Mouse (Mus musculus) retina, embryonic 14.5 days (tissue): ENCODE data around the gene Atp5g3.
"Not testable (repeated sequence)": the region's sequence is repeated elsewhere in the genome, so short reads cannot be mapped to it uniquely, and the experiment has no call there.

Experiments used
- DNase-seq: peaks from one replicate; pipeline ENCODE4 v3.0.0-alpha.2; 2015; ENCODE audit warnings: low spot score

The Atp5g3 gene

DNA sequence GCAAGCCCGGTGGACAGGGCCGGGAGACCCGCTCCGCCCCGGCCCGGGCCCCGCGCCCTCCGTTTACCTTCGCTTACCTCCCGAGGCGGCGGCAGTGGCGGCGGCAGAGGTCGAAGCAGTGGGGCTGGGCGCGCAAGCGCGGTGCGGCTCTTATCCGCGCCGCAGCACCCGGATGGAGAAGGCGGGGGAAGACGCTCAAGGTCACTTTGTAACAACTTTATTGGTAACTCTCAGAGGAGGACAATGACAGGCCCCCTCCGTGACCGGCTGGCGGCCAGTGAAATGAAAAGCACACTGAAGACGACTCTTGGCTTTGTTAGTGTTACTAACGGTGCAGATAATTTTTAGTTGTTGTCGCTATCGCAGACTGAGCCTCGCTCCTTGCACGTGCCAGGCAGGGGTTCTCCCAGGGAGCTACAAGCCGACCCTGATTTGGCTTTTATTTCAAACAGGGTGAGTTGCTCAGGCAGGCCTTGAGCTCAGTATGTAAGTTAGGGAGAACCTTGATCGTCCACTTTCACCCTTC is at the start of gene Atp5g3:
Atp5g3 (minus strand) TSS at position 152 of the 526 bp plus-strand sequence.
- peak; percentile 94 for DNase-seq

DNA sequence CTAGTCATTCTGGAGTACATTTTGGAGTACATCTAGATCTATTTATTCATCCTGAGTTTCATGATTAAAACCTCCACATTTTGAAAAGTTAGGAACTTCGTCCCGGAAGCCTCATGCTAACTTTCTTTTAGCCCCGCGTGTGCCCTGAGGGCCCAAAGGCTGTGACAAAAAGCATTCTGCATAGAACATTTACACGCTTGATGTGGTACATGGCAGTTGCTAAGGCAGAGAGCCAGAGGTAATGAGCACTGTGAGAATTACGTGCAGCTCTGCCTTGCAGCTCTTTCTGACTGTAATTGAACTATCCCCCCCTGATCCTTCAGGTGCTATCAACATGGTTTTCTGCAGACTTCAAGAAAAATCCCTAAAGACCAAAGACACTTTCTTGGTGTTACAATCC is 47.2 kb upstream of the Atp5g3 start:
- no peak for DNase-seq

DNA sequence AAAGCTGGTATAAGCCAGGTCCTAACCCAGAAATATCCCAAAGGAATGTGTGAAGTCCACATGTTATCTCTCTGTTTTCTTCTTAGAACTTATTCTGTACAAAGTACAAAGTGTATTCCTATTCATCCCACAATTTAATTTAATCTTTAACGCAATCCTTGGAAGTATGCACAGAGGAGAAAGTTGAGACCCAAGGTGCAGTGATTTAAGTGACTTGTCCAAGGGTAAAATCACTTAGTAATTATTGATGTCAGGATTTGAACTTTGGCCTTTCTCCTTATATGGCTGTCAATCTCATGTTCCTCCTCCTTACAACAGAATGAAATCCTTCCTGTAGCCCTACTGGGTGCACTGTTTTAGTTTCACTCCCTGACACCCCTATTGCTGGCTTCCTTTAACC is 42.5 kb upstream of the Atp5g3 start:
- DNase-seq: no peak

DNA sequence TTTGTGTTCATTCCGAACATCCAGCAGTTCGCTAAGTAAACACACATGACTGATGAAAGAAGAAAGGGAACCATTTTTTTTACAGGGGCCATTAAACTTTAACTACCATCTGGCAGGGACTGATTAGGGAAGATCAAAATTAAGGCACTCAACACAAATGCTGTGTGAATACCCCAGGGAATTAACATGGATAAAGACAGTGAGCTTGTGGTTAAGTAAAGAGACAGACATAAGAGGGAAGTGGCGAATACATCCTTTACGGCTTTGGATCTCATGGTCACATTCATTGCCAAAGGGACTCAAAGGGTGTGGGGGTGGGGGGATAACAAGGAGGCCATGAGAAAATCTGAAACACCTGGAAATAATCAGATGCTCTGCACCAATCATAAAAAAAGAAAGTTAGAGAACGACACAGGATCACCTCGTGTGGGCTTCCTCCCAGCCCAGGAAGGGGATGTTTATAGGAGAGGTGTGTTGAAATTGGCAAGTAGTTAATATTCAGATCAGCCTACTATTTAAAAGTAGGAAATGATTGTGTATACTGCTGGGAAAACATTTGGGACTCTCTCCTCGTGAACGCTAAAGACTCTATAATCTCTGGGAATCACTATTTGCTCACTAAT is 41.6 kb upstream of the Atp5g3 start:
- peak; percentile 12 for DNase-seq

DNA sequence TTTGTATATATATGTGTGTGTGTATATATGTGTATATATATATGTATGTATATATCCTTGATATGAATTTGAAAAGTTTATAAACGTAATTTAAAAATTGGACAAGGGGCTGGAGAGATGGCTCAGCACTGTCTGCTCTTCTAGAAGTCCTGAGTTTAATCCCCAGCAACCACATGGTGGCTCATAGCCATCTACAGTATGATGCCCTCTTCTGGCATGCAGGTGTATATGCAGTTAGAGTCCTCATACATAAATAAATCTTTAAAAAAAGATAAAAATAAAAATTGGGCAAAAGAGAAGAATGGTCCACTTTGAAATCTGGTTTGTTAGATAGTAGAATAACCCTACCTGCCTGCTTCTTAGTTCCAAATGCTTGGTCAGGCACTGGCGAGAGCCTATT is 36.2 kb upstream of the Atp5g3 start:
- DNase-seq: no peak

DNA sequence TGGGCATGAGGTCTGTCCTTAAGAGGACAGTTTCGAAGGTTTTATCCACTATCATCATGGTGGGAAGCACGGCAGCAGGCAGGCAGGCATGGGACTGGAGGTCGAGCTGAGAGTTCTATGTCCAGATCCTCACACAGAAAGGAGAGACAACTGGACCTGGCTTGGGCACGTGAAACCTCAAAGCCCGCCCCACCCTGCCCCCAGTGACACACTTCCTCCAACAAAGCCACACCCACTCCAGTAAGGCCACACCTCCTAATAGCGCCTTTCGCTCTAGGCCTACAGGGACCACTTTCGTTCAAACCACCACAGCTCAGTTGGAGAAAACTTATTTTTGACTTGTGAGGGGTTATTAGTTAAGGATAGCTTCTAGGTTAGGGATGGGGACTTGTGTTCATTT is 32.6 kb upstream of the Atp5g3 start:
- no peak for DNase-seq

DNA sequence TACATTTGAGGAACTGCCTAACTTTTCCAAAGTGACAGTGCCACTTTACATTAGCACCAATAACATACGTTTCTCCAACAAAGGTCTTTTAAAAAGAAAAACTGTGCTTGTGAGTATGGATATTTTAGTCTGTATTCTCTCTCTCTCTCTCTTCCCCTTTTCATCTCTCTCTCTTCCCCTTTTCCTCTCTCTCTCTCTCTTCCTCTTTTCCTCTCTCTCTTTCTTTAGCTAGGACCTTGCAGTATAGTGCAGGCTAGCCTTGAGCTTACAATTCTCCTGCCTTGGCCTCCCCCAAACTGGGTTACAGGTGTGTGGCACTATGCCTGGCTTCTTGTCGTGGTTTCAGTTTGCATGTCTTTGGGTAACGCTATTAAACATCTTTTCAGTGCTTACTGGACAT is 31.7 kb upstream of the Atp5g3 start:
- DNase-seq: no peak

DNA sequence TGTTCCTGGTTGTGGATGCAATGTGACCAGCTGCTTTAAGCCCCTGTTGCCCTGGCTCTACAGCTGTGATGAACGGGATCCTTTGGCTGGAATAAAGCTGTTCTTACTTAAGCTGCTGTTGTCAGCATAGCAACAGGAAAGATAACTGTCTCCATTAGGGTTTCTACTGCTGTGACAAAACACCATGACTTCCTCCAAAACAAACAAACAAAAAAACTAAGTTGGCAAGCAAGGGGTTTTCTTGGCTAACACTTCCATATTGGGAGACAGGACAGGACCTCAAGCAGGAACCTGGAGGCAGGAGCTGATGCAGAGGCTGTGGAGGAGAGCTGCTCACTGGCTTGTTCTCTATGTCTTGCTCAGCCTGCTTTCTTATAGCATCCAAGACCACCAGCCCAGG is 30.2 kb upstream of the Atp5g3 start:
- DNase-seq: no peak

DNA sequence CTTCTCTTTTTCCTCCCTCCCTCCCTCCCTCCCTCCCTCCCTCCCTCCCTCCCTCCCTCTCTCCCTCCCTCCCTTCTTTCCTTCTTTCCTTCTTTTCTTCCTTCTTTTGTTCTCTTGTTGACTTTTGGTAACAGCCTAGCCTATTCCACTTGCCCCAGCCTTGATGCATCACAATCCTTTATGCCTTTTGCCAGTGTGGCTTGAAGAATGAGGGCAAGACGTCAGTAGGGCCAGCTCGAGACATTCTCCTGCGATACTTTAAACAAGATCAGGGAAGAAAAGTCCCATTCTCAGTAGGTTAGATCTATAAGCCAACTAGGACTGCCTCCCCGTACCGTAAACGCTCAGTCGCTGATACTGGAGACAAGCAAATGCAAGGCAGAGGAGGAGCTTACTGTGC is 29.3 kb upstream of the Atp5g3 start:
- DNase-seq: no peak

DNA sequence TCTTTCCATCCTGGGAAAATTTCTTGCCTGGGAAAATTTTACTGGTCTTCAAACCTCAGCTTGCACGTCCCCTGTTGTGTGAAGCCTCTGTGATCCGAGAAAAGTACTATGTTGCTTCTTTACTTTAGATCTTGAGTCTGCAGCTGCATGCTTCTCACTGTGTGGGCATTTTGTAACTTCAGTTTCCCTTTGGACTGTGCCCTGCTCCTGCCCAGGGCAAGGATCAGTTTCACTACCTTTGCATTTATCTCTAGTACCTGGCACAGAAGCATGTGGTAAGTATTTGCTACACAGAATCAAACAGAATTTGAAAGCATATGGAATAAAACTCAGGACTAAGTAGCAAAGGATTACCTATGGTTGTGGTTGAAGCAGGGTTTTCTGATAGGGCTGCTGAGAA is 27.8 kb upstream of the Atp5g3 start:
- DNase-seq: no peak

DNA sequence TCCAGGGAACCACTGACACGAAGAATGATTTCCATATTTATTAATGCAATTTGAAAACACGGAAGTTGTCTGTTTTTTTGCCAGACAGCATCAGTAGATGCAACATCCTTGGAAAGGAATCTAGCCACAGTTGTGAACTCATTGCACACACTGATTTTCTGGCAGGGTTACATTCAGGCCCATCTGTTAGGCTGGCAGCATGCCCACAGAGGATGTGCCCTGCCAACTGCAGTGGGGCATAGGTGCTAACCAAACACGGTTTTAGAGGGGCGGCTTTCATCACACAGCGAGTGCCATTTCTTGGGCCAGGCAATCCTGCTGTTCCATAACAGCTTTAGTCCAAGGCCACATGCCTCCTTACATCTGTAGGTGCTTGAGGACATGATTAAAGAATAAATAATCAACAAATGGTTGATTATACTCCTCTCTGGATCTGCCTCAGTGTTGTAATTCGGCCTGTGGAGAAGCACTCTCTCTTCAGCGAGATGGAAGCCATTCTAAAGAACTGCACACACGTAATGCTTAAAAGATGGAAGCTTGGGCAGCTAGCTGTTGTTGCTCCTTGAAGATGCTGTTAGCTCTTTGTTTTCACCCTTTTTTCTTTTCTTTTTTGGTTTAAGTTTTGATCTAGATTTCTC is 21.7 kb upstream of the Atp5g3 start:
- no peak for DNase-seq

DNA sequence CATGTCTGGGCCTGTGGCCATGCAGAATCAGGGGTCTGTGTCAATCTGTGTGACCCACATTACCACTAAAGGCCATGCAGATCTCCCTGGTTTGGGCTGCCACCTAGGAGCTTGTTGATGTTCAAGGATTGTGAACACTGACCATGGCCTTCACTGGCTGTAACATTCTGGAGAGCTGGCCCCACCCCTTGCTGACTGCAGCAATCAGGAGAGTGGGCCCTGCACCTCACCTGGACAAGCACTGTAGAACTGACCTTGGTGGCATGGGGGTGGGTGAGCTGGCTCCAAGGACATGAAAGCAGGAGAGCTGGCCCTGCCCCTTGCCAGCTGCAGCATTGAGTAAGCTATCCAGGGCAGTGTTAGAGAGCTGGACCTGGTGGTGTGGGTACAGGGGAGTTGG is 16.6 kb upstream of the Atp5g3 start:
- DNase-seq: no peak

DNA sequence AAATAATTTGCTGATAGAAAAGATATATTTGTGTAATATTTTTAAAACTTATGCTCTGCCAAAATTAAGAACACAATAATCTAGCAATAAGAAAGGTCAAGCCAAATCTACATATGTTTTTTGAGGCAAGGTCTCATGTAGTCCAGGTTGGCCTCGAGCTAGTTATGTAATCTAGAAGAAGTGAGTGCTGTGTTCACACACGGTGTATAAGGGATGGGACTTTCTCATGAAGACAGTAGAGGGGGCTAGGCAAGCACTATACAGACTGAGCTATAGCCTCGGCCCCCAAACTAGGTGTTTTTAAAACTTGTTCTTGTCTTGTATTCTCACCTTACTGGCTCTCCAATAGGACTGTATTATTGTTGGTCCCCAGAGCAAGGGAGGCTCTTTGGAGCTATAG is 14.4 kb upstream of the Atp5g3 start:
- no peak for DNase-seq

DNA sequence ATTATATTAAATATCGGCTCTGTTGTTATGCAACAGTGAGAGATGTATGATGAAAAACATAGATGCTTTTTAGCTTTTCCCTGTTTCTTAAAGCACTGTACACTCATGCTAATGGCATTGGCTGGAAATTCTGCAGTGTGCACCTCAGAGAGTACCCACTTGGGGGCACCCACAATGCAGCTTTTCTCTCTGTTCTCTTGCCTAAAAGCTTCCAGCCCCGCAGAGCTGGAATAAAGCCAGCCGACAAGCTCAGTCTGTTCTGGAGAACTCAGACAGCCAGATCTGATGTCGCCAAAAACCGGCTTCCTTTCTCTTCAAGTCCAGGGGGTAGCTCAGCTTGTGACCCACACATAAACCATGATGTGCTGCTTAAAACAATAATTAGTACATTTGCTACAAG is 14.0 kb upstream of the Atp5g3 start:
- DNase-seq: peak; percentile 74

DNA sequence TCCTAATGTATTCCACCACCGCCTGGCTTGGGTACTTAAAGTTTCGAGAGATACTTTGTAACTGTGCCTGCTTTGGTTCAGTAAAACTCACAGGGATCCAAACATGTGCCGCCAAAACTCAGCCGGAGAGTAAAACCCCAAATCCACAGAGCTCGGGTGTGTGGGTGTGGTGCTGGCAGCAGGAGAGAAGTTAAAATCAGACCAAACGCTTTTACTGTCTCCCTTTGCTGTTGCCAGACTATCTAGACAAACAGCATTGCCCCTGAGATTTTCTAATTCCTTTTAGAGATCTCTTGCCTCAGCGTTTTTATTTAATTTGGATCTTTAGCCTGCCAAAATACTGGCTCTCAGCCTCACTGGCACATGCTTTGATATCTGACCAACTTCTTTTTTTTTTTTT is 8.5 kb upstream of the Atp5g3 start:
- no peak for DNase-seq

DNA sequence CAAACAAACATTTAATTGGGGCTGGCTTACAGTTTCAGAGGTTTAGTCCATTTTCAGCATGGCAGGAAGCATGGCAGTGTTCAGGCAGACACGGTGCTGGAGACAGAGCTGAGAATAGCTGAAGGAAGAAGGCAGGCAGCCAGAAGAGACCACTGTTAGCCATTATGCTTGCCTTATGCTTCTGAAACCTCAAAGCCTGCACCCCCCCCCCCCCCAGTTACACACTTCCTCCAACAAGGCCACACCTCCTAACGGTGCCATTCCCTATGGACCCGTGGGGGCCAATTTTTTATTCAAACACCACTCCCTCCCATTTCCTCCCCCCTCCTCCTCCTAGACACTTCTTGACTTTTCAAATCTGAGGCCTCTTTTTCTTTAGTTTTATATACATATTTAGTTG is 1.1 kb upstream of the Atp5g3 start:
- no peak for DNase-seq

DNA sequence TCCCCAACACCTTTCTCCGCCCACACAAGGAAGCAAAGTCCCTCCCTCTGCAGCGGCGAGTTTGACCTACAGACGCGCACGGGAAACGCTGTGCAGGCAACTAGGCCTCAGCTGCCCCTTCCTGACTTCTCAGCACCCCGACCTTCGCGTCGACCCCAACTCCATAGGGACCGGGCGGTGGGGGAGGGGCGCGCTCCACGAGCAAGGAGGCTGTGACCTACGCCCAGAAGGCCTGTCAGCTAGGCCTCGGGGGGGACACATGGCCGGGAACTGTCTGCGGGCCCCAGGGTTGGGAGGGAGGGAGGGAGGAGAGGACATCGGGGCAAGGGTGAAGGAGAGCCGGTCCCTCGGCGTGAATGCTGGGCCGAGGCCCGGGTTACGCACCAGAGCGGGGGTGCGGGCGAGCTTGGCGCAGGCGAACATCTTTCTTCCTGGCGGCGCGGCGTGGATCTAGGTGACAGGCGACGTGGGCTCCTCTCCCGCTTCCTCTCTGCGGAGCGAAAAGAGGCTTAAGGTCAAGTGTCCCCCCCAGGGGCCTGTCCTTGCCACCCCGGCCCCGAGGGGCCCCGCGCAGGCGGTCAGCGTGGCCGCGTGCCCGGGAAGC is 453 bp downstream of the Atp5g3 start:
- DNase-seq: peak; percentile 55

DNA sequence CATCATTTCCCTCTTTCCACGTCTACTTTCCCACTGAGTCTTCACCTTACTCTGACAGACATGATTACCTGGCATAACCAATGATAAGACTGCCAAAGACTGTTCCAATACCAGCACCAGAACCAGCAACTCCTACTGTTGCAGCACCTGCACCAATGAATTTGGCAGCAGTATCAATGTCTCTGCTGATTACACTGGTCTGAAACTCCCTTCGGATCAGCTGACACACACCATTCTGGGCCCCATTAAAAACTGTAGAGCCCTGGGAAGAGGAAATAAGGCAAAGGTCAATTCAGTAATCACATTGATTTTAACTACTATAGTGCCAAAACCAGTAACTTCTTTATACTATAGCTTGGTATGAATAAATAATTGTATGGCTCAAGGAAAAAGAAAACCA is 2.0 kb downstream of the Atp5g3 start:
- no peak for DNase-seq

DNA sequence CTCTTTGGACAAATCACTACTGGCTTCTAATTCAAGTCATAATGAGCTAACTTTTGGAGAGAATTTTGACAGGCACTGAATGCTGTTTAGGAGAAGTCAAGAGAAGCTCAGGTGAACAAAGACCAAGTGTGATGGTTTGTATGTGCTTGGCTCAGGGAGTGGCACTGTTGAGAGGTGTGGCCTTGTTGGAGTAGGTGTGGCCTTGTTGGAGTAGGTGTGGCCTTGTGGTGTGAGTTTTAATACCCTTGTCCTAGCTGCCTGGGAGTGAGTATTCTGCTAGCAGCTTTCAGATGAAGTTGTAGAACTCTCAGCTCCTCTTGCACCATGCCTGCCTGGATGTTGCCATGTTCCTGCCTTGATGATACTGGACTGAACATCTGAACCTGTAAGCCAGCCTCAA is 6.4 kb downstream of the Atp5g3 start:
- not testable (repeated sequence) for DNase-seq

DNA sequence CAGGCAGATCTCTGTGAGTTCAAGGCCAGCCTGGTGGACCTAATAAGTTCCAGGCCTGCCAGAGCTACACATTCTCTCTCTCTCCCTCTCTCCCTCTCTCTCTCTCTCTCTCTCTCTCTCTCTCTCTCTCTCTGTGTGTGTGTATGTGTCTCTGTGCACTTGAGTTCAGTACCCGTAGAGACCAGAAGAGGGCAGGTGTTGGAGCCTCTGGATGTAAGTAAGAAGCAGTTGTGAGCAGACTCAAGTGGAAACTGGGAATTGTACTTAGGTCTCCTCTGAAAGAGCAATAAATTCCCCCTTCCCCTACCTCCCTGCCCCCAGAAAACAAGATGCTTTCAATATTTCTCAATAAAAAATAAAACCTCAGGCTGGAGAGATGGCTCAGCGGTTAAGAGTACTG is 7.6 kb downstream of the Atp5g3 start:
- no peak for DNase-seq

DNA sequence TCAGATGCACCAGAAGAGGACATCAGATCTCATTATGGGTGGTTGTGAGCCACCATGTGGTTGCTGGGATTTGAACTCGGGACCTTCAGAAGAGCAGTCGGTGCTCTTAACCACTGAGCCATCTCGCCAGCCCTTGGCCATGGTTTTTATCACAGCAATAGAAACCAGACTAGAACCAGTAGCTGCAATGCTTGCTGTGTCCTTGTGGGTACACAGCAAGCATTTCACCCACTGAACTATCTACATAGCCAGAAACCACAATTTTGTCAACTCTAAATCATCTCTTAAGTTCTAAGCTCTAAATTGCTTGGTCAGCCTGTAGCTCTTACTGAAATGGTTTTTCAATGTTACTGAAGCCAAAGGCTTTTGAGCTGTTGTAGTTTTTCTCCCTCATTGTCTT is 8.8 kb downstream of the Atp5g3 start:
- DNase-seq: not testable (repeated sequence)

DNA sequence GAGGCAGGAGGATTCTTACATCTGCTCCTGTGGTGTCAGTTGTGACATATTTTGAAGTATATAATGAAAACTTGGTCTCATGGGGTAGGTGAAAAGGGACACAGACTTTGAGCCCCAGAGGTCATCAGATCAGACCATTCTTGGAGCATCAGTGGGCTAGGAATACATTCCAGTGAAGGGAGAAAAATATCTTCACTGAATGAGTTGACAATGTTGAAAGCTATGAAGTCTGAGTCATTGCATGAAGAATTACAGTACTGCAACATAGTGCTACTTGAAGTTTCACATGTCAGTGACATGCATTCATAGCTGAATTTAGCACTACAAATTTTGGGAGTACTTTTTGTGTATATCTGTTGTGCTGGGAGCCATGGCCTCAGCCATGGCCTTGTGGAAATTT is 10.0 kb downstream of the Atp5g3 start:
- DNase-seq: no peak

DNA sequence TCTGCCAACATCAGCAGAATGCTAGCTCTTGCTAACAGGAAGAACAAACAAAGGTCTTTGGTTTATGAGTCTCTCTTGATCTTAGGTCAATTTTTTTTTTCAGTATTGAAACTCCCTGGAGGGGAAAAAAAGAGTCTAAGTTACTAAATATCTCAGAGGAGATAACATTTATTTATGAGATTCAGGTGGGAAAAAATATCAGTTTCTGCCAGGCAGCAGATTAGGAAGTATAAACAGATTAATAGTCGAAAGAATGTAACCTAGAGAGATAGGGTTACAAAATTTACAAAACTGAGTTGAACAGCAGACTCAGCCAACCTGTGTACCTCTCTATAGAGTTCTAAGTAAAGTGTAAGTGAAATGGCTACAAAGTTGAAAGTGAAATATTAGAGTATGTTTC is 10.8 kb downstream of the Atp5g3 start:
- DNase-seq: no peak

DNA sequence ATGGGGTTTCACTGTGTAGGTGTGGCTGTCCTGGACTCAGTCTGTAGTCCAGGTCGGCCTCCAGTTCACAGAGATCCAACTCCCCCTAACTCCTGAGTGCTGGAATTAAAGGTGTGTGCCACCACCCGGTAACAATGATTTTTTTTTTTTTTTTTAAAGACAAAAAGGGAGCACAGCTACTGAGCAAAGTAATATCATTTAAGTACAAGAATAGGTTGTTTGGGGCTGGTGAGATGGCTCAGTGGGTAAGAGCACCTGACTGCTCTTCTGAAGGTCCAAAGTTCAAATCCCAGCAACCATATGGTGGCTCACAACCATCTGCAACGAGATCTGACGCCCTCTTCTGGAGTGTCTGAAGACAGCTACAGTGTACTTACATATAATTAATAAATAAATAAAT is 14.2 kb downstream of the Atp5g3 start:
- not testable (repeated sequence) for DNase-seq
